Mouse (Mus musculus) liver, adult 10 weeks (tissue): ENCODE results near the gene Mbnl3. TPM values are rescaled to one million over a fixed set of nuclear protein-coding genes. Genes with fewer than 3 reads are reported as not detected.

Experiments
- polyA plus RNA-seq: library from polyadenylated mRNA; stranded (reverse); fragments of 350-450 nt; fragmentation: Illumina TruSeq; extraction: RNeasy Lipid Tissue Mini Kit (QIAGEN cat#74804); gene quantifications from one replicate; pipeline ENCODE4 v1.2.3, GENCODE M21; 2014; ENCODE audit warnings: low read depth, low replicate concordance

Gene Mbnl3
- polyA plus RNA-seq = 0.37 TPM

GRCm38 (mm10) chrX:51206432-51206831 lies at the start of gene Mbnl3:
Mbnl3 (minus strand) TSS chrX:51206532.

Other genes with a start within 250 kb of the Mbnl3 start
- 71.3 TPM for gene Rap2c, start 188.5 kb downstream of the Mbnl3 start, polyA plus RNA-seq